Mouse (Mus musculus) limb, embryonic 13.5 days (tissue): ENCODE measurements at regions not wholly inside any gene's neighbourhood (a gene's known extent, or its start where the extent isn't known, plus 50 kb on each side); places are given as distances from the start of the nearest gene placed in this dataset.

ENCODE experiments used
- ATAC-seq: fragments of 200-750 bp; cut with Nextera tagmentation; 2 replicates; pipeline ENCODE4 v1.8.0; 2017; ENCODE audit warnings: low read depth, moderate number of reproducible peaks, moderate TSS enrichment; ENCODE audit not compliant: low FRiP score
- H3K27ac ChIP-seq: fragments of 300-500 bp; sonication (generic); 2 replicates; pipeline ENCODE4 v1.5.1; 2015; ENCODE audit warnings: inconsistent platforms, mild to moderate bottlenecking, moderate library complexity
- H3K27me3 ChIP-seq: fragments of 300-500 bp; sonication (generic); 2 replicates; pipeline ENCODE4 v1.6.1; 2015; ENCODE audit warnings: mild to moderate bottlenecking, inconsistent platforms
- H3K36me3 ChIP-seq: fragments of 300-500 bp; sonication (generic); 2 replicates; pipeline ENCODE4 v1.6.1; 2015; ENCODE audit warnings: inconsistent platforms, mild to moderate bottlenecking, moderate library complexity
- H3K4me1 ChIP-seq: fragments of 300-500 bp; sonication (generic); 2 replicates; pipeline ENCODE4 v1.6.1; 2015; ENCODE audit warnings: inconsistent platforms
- H3K4me2 ChIP-seq: fragments of 300-500 bp; sonication (generic); replicated peaks from 2 replicates; pipeline ENCODE4 v1.6.1; 2015; ENCODE audit warnings: inconsistent platforms, mild to moderate bottlenecking, moderate library complexity
- H3K4me3 ChIP-seq: fragments of 300-500 bp; sonication (generic); 2 replicates; pipeline ENCODE4 v1.5.1; 2015; ENCODE audit warnings: moderate library complexity, mild to moderate bottlenecking, inconsistent platforms
- H3K9ac ChIP-seq: fragments of 300-500 bp; sonication (generic); 2 replicates; pipeline ENCODE4 v1.6.1; 2015; ENCODE audit warnings: mild to moderate bottlenecking, inconsistent platforms
- H3K9me3 ChIP-seq: fragments of 300-500 bp; sonication (generic); 2 replicates; pipeline ENCODE4 v1.6.1; 2016; ENCODE audit warnings: inconsistent platforms
- WGBS: fragments of 180-500 bp; shearing (Covaris S2); methylation state at CpG from one replicate; pipeline ENCODE4 v1.1.7; 2015; 5-methylcytosine and 5-hydroxymethylcytosine counted together

DNA sequence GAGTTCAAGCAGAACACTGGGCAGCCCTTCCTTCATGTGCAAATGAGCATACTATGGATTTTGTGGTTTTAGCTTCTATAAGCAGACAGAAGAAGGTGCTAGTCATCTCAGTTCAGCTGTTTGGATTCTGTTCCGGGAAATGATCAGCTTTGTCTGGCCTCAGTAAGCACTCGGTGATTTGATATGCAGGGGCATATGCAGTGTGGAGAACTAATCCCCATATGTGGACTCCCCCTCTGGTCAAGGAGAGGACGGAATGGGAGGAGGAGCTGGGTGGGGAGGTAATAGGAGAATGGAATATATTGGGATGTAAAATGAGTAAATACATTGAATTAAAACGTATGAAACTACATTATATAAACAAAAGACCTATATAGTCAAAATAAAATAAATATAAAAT, 1421.5 kb upstream of the Gm10800 start:
- Histone ChIP-seq H3K36me3 (no peaks in the 10 kb centered on the region), H3K9me3 (no peaks in the 10 kb centered on the region), H3K4me3 (no peak overlapping the region), H3K27me3 (no peaks in the 10 kb centered on the region), H3K4me1 (no peaks in the 10 kb centered on the region), H3K9ac (no peak overlapping the region), H3K4me2 (no peak overlapping the region), H3K27ac (no peak overlapping the region)
- 61% methylated on average over 4 of the region's 4 CpGs for WGBS
- ATAC-seq = peak; percentile 72; the same call in 1 of the 2 replicates

DNA sequence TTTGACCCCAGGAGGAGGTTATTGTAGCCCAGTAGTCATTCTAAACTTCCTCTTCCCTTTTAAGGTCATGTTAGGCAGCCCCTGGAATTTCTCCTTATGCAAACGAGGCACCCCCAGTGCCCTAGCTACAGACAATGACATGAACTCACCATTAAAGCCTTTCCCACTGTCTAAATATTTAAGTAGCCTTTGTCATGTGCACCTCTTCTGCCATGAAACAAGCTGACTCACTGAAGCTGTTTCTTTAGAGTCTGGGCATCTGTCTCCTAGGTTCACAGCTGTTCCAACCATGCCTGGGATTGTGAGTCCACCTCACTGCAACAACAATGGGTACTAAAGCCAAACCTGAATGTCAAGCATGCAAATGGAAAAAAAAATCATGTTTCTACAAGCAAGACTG, 1410.1 kb upstream of the Gm10800 start:
- H3K9me3 ChIP-seq = no peaks in the 10 kb centered on the region
- no peaks in the 10 kb centered on the region for H3K27me3 ChIP-seq
- H3K4me2 ChIP-seq = no peak overlapping the region
- H3K27ac ChIP-seq = no peak overlapping the region
- no peak overlapping the region for H3K9ac ChIP-seq
- ATAC-seq = no peak
- no peaks in the 10 kb centered on the region for H3K4me1 ChIP-seq
- H3K4me3 ChIP-seq = no peak overlapping the region
- 44% methylated on average over 1 of the region's 1 CpGs for WGBS
- no peaks in the 10 kb centered on the region for H3K36me3 ChIP-seq
